Mouse (Mus musculus): ENCODE data around the gene Psmd9. TPM values are rescaled to one million over a fixed set of nuclear protein-coding genes. Genes with fewer than 3 reads are reported as not detected.
"Not testable (repeated sequence)": the region's sequence is repeated elsewhere in the genome, so short reads cannot be mapped to it uniquely, and the experiment has no call there.

The Psmd9 gene
- total RNA-seq, 2 experiments from 2014 or later, result 37.9 to 38.9 TPM

DNA sequence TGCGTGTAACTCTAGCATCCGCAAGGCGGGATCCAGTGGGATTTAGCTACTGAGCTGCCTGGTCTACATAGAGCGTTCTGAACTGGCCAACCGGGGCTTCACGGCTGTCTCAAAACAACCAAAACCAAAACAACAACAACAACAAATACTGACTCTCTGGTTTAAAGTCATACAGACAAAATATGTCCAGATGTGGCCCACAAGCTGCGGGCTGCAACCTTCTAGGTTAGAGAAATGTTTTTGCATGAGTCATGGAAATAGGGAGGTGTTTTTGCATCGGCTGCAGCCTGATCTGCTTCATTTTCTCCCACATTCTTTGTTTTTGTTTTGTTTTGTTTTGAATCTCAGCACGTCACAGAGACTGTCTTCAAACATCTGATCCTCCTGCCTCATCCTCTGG is 1.2 kb downstream of the Psmd9 start:
- DNase-seq (ENCODE audit: extremely low spot score in 1 of 2, low spot score in 2 of 2), result no peak

DNA sequence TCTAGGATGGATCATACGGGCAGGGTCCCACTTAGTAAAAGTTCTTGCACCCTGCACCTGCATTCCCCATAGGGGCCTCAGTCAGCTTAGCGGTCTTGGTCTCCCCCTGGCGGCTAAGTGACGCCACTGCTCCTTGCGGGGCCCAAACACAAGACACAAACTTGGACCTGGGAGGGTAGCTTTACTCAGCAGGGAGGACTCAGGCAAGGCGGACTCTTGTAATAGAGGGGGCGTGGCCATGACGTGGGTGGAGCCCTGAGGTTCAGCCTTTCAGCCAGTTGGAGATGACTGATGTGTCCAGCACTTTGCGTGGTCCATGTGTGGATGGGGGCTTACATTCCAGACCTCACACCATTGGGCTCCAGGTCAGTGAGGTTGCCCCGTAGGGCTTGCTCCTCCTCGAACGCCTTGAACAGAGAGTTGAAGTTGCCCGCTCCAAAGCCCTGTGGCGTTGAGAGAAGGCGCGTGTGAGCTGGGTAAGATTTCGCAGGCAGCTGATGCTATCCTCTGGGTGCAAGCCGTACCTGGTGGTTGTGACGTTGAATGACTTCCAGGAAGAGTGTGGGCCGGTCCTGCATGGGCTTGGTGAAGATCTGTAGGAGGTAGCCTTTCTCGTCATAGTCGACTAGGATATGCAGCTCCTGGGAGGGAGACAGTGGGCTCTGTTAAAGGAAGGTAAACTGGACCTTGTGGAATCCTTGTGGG is 2.6 kb downstream of the Psmd9 start:
- intact Hi-C loops (cut with DNase I), result loop anchor here (2.0 kb wide), 1 partner anchor 107 kb away; no protein-coding TSS in a partner anchor
- DNase-seq (ENCODE audit: extremely low spot score in 1 of 2, low spot score in 2 of 2), result peak; percentile 60 to 86

More for the DNA sequence above, 1.2 kb downstream of the Psmd9 start:
- intact Hi-C loops (cut with DNase I), result loop anchor here (2.0 kb wide), 1 partner anchor 106 kb away; no protein-coding TSS in a partner anchor

DNA sequence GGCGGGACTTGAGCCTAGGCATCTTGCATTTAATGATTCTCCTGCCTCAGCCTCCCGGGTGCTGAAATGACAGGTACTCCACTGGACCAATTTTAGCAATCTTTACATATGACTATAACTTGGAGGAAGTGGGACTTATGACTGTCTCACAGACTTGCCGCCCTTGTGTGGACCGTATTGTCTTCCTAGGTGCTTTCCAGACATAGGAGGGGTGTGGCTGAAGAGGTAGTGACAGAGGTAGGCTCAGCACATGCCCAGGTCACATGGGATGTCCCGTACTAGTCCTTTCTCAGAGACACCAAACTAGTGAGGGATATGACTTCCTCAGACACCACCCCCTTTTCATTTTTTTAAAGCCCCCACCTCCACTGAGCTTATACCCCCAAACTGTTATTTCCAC is 9.6 kb downstream of the Psmd9 start:
- DNase-seq (ENCODE audit: extremely low spot score in 1 of 2, low spot score in 2 of 2), result no peak
- intact Hi-C loops (cut with DNase I), result no loop called here

DNA sequence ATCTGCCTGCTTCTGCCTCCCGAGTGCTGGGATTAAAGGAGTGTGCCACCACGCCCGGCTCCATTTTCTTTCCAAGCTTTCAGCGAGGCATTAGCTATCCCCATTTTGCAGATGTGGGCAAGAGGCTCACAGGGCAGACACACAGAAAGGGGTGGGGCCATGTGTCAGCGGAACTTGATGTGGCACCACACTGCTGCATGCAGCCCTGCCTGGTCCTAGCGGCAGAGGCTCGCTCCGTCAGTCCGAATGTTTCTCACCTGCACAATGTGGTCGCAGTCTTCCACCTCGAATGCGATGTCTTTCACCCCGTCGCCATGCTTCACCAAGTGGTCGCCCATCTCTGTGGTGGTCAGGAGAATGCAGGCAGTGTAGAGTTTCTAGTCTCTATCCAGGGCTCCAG is 11.2 kb downstream of the Psmd9 start:
- no peak for DNase-seq (ENCODE audit: extremely low spot score in 1 of 2, low spot score in 2 of 2)
- intact Hi-C loops (cut with DNase I), result no loop called here

- intact Hi-C loops (cut with DNase I), result no loop called here
- no peak for DNase-seq (ENCODE audit: extremely low spot score in 1 of 2, low spot score in 2 of 2)
Observed at GRCm38 (mm10) chr5:123181536-123181935, 12.3 kb downstream of the Psmd9 start.

- intact Hi-C loops (cut with DNase I), result no loop called here
- DNase-seq (ENCODE audit: extremely low spot score in 1 of 2, low spot score in 2 of 2), result no peak
Observed at GRCm38 (mm10) chr5:123182651-123183050, 13.4 kb downstream of the Psmd9 start, which contains the start of gene Hpd. Hpd (minus strand) TSS chr5:123182727.

- intact Hi-C loops (cut with DNase I), result no loop called here
- no peak for DNase-seq (ENCODE audit: extremely low spot score in 1 of 2, low spot score in 2 of 2)
Observed at GRCm38 (mm10) chr5:123185966-123186365, 16.8 kb downstream of the Psmd9 start.

- DNase-seq (ENCODE audit: extremely low spot score in 1 of 2, low spot score in 2 of 2), result no peak
- intact Hi-C loops (cut with DNase I), result no loop called here
Observed at GRCm38 (mm10) chr5:123187306-123187705, 18.1 kb downstream of the Psmd9 start.

DNA sequence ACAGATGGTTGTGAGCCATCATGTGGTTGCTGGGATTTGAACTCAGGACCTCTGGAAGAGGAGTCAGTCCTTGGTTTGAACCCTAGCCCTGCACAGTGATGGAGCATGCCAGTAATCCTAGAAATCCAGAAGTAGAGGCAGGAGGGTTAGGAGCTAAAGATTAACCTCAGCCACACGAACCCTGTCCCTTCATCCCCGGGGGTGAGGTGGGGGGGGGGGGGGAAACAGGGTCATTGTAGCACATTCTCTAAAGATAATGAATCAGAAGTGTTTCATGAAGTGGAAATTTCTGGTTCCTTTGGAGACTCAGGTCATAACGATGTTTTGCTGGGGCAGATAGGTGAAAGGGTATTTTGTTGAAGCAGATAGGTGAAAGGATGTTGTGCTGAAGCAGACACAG is 21.7 kb downstream of the Psmd9 start:
- DNase-seq (ENCODE audit: extremely low spot score in 1 of 2, low spot score in 2 of 2), result no peak
- intact Hi-C loops (cut with DNase I), result no loop called here

- intact Hi-C loops (cut with DNase I), result no loop called here
- no peak for DNase-seq (ENCODE audit: extremely low spot score in 1 of 2, low spot score in 2 of 2)
Observed at GRCm38 (mm10) chr5:123191427-123191826, 22.2 kb downstream of the Psmd9 start.

DNA sequence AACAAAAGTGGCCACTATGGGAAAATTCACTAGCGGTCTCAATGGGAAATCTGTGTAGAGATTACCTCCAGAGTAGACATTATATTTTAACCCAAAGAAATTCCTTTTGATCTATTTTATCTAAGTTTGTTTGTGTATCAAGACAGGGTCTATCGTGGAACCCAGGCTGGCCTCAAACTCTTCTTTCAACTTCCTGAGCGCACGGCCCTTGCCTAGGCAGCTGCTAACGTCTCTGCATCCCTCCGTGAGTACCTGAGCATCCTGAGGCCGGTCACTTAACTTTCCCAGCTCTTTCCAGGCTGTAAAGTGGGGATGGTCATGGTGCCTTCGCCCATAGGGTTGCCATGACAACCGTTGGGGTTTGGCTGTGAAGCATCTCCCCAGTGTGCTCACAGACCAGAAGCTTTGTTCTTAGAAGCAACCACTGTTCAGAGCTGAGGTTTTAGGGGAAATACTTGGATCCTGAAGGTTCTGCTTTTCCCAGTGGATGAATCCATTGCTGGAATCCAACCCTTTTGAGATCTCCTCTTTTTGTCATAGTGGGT is 23.5 kb downstream of the Psmd9 start:
- intact Hi-C loops (cut with DNase I), result no loop called here
- no peak for DNase-seq (ENCODE audit: extremely low spot score in 1 of 2, low spot score in 2 of 2)

- no peak for DNase-seq (ENCODE audit: extremely low spot score in 1 of 2, low spot score in 2 of 2)
- intact Hi-C loops (cut with DNase I), result no loop called here
Observed at GRCm38 (mm10) chr5:123193436-123193835, 24.2 kb downstream of the Psmd9 start.

DNA sequence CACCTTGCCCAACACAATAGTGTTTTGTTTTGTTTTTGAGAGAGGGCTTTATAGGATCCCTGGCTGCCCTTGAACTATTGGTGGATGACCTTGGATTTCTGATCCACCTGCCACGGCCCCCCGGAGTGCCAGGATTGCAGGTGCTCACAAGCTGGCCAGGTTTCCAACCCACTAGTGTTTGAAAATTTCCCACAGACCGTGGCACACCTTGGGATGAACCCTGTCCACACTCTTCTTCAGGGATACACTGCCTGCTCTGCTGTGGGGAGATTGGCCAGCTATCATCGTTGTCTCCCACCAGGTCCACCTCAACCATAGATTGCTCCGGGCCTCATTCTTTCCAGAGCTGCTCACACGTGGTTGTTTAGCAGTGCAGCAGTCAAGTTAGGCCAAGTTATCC is 25.6 kb downstream of the Psmd9 start:
- no peak for DNase-seq (ENCODE audit: extremely low spot score in 1 of 2, low spot score in 2 of 2)
- intact Hi-C loops (cut with DNase I), result no loop called here

GRCm38 (mm10) chr5:123195500-123196000 is 26.3 kb downstream of the Psmd9 start:
- intact Hi-C loops (cut with DNase I), result no loop called here
- DNase-seq (ENCODE audit: extremely low spot score in 1 of 2, low spot score in 2 of 2), result no peak

DNA sequence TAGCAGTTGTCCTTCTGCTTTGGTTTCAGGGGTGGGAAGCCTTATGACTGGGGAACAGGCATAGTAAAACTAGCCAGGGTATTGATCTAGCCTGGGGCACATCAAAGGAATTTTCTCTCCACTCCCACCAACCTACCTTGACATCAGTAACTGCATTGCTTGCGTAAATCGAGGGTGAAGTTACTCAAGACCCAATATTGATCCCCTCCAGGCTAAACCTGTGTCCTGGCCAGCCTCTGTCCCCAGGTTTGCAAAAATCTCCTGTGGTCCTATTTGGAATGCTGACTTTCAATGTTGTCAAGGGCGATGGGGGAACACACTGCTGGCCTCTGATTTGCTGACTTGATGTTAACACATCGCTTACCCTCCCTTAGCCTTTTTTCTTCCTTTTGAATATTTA is 27.5 kb downstream of the Psmd9 start:
- DNase-seq (ENCODE audit: extremely low spot score in 1 of 2, low spot score in 2 of 2), result no peak
- intact Hi-C loops (cut with DNase I), result no loop called here

GRCm38 (mm10) chr5:123198523-123198922 is 29.3 kb downstream of the Psmd9 start:
- no peak for DNase-seq (ENCODE audit: extremely low spot score in 1 of 2, low spot score in 2 of 2)
- intact Hi-C loops (cut with DNase I), result no loop called here

DNA sequence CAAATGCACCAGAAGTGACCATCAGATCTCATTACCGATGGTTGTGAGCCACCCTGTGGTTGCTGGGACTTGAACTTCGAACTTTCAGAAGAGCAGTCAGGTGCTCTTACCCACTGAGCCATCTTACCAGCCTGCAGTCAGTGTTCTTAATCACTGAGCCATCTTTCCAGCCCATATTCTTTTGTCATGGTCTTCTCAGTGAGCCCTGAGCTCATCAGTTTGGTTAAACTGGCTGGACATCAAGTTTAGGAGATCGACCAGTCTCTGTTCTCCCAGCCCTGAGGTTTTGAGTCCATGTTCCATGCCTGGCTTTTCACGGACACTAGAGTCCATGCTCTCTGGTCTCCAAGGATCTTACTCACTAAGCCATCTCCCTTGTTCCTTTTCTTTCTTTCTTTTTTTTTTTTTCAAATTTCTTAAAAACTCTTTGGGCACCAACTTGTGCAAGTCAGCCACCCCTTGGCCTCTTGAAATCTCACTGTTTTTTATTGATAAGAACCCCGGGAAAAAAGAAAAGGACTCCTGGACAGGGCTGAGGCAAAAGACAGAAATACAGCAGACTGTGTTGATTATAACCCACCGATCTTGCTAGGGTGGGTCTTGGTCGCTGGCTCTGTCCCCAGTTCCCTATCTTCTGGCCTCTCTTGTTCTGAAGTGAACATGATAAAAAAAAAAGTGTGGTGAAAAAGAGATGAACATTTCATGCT is 31.8 kb downstream of the Psmd9 start:
- DNase-seq (ENCODE audit: extremely low spot score in 1 of 2, low spot score in 2 of 2); intact Hi-C loops (cut with DNase I): not testable (repeated sequence)

- no peak for DNase-seq (ENCODE audit: extremely low spot score in 1 of 2, low spot score in 2 of 2)
- intact Hi-C loops (cut with DNase I), result no loop called here
Observed at GRCm38 (mm10) chr5:123201523-123201892, 32.3 kb downstream of the Psmd9 start.

DNA sequence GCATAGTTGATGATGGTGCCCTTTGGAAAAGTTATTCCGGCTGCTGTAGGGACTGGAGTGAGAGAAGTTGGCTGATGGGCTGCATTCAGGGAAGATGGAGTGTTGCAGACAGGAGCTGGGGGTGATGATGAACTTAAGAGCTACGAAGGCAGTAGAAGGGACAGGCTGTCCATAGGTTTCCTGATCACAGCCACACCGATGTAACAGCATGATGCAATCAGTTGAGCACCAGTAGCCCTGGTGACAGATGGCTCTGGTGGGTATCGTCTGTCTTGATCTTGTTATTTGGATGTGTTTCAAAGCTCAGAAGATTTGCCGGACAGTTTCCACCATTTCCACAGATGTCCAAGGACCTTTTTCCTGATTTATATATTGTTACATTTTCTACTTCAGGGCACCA is 32.8 kb downstream of the Psmd9 start:
- no peak for DNase-seq (ENCODE audit: extremely low spot score in 1 of 2, low spot score in 2 of 2)

DNA sequence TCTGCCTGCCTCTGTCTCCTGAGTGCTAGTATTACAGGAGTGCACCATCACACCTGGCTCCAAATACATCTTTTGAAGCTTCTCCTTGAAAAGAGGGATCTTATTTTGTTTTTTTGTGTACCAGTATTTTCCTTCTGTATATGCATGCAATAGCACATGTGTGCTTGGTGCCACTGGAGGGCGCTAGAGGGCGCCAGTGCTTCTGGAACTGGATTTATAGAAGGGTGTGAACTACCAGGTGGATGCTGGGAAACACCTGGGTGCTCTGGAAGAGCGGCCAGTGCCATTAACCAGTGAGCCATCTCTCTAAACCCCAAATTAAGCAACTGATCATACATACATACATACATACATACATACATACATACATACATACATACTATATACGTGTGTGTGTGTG is 33.6 kb downstream of the Psmd9 start:
- intact Hi-C loops (cut with DNase I); DNase-seq (ENCODE audit: extremely low spot score in 1 of 2, low spot score in 2 of 2): not testable (repeated sequence)

More for the DNA sequence above, 32.8 kb downstream of the Psmd9 start:
- intact Hi-C loops (cut with DNase I), result no loop called here
